Mouse (Mus musculus) right cerebral cortex, postnatal 25 days (tissue): ENCODE data around the gene Aox3.

Source experiments
- DNase-seq: peaks from one replicate; pipeline ENCODE4 v3.0.0; 2022

The Aox3 gene

DNA sequence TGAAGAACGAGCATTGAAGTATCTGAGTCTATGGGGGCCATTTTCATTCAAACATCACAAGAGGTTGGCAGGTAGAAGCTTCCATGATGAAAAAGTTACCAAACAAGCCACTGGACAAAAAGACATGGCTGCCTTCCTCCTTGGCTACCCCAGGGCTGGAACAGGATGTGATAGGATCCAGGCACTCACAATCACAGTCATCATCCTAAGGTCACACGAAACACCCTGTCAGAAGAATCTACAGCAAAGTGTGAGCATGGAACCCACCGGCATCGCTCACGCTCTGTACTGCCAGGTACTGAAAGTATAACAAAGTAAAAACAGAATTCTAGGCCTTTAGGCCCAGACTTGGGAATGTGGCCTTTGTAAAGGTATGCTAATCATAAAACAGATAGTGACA lies 2.7 kb upstream of the Aox3 start:
- no peak for DNase-seq

- DNase-seq: no peak
Observed at GRCm38 (mm10) chr1:58111315-58111714, 1.6 kb upstream of the Aox3 start.

- no peak for DNase-seq
Observed at GRCm38 (mm10) chr1:58113441-58113840, 511 bp downstream of the Aox3 start.

DNA sequence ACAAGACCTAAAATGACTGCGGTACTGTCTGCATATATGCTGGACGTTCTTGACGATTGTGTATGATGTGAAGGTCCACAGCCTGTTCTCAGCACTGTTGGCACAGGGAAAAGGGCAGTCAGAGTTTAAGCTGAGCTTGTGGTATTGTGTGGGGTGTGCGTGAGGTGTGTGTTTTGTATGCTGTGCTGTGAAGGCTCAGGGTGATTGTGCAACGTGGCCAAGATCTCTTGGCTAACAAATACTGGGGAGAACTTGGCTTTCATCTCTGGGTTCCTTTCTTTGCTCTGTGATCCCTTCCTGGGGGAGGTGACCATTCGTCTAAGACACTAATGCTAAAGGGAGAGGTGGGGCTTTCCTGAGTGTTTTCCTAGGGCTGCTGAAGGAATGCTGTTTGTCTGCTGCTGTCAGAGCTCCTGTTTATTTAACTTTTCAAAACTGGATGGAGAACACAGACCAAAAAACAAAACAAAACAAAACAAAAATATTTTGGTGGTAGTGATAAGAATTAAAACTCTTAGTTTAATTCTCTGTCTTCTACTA lies 1.2 kb downstream of the Aox3 start:
- no peak for DNase-seq

- no peak for DNase-seq
Observed at GRCm38 (mm10) chr1:58114666-58115375, 1.9 kb downstream of the Aox3 start.

DNA sequence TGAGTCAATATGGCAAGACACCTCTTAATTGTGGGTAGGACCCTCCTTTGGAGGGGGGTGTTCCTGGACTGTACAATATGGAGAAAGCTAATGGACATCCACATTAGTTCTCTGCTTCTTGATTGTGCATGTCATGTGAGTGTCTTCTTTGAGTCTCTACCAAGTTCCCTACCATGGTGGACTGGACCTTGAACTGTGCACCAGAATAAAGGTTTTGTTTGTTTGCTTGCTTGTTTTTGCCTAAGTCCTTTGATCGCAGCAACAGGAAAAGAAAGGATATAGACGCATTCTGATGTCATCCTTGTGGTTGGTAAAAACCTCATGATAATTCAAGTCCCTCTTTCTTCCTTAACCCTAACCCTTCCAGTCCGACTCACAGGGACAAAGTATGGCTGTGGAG lies 5.3 kb downstream of the Aox3 start:
- DNase-seq: no peak

- no peak for DNase-seq
Observed at GRCm38 (mm10) chr1:58124901-58125300, 12.0 kb downstream of the Aox3 start.

DNA sequence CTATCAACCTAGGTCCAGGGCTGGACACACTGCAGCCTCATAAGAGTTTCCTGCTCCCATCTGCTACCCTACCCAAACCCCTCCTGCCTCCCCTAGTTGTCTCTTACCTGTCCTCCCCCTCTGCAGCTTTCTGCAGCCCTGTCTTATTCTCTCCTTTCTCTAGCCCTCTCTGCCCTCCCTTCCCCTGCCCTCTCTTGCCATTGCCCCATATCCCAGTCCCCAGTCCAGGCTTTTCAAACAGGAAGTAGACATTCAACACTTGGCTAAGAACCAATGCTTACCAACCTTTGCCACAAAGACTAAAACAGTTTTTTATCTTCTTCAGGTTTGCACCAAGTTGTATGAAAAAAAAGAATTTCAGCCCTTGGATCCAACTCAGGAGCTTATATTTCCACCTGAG lies 25.0 kb downstream of the Aox3 start:
- DNase-seq: no peak

- no peak for DNase-seq
Observed at GRCm38 (mm10) chr1:58138986-58139385, 26.1 kb downstream of the Aox3 start.

GRCm38 (mm10) chr1:58140607-58141006 lies 27.7 kb downstream of the Aox3 start:
- DNase-seq: no peak

DNA sequence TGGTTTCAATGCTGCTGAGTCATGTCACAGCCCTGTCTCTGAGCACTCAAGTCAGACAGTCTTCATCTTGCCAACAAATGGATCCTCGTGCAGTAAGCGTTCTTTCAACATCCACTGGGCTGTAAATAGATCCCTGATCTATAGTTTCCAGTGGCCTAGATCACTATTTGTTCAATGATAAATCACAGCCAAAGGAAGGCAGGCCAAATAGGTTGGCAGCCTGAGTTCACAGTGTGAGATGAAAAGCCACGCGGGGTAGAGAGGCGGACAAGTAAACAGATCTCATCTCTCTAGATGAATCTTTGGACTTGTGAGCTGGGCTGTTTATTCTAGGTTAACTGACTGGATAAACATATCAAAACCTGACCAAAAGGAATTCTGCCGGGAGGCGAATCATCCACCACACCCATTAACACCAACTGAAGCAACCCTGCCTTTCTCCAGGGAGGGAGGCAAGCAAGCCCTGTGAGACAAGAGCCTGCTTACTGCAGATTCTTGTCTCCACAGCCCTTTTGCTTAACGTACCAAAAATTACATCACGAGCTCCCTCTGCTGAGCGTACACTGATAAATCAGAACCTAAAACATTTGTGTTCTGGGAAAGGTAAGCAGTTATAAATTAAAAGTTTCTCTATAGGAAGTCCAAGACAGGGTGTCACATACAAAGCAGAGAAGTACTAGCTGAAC lies 31.6 kb downstream of the Aox3 start:
- DNase-seq: peak; percentile 38

GRCm38 (mm10) chr1:58146026-58146425 lies 33.1 kb downstream of the Aox3 start:
- DNase-seq: no peak

GRCm38 (mm10) chr1:58147776-58148175 lies 34.8 kb downstream of the Aox3 start:
- DNase-seq: no peak

DNA sequence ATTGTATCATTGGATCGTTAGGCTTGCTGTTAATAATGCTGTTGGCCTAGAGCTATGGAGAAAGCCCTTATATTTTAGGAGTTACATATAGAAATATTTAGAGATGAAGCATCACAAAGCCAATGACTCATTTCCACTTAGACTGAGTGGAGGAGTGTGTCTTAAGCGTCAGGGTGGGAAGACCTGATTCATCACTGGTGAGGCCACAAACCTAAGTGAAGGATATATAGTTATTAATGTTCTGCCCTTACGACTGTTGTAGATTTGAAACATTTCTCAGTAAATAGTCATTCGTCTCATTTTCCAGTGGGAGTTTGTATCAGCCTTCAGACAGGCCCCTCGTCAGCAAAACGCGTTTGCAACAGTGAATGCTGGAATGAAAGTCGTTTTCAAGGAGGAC lies 39.3 kb downstream of the Aox3 start:
- DNase-seq: no peak

GRCm38 (mm10) chr1:58156747-58157146 lies 43.8 kb downstream of the Aox3 start:
- DNase-seq: peak; percentile 21

DNA sequence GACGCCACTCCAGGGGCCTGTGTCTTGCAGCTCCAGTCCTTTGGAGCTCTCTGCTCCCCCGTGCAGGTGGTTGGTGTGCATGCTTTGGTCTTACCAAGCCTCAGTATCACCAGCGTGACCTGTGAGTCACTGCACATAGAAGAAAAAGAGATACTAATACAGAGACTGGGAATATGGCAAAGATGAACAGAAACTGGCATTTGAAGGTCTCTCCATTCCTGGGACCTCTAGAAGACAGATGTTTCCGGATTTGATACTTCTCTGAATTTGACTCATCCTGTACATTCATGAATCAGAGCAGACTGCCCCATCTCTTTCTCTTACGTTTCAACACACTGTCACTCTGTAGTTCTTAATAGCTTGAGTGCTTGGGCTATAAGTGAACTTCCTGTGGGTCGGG lies 57.0 kb downstream of the Aox3 start:
- no peak for DNase-seq

DNA sequence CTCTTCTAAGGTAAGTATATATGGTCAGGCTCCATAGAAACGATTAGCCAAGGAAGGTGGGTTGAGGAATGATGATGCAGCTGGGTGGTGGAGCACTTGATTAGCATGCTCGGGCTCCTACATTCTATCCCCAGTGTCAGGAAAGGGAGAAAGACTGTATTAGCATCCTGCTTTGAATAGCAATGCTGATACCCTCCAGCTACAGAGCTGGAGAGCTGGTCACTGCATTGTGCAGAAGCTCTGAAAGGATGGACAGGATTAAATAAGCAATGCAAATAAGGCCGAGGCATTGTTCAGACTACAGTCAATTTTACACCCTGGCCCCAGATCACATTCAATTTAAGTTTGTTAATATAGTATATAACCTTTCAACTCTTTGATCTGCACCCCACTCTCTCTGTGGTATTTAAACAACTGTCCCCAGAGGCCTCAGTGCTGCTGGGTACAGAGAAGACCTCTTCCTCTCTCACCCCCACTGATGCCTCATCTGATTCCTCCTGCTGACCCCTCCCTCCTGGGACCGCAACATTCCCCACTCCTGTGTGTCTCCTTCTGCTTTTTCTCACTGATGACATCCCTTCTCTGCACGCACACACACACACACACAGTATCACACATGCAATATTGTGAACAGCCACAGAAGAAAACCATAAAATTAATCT lies 75.7 kb downstream of the Aox3 start:
- no peak for DNase-seq

- DNase-seq: no peak
Observed at GRCm38 (mm10) chr1:58194317-58194716, 81.4 kb downstream of the Aox3 start.

GRCm38 (mm10) chr1:58194988-58195387 lies 82.1 kb downstream of the Aox3 start:
- no peak for DNase-seq

GRCm38 (mm10) chr1:58195541-58195940 lies 82.6 kb downstream of the Aox3 start:
- no peak for DNase-seq

DNA sequence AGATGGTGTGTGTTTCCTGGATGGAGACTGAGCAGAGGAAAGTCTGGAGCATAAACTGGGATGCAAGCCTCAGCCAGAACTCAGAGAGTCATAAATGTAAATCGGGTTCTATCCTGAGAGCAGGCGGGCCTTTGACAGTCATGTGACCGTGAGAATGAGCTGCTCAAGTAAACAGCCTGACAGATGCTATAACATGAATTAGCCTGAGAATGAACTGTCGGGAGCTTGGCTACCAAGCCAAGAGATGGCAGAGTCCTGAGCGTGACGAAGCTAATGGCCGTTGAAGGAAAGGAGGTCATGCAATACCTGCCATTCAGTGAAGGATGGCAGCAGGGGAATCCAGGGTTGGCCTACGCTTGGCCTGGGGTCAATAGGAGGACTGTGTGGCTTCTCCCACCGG lies 84.1 kb downstream of the Aox3 start:
- DNase-seq: no peak

GRCm38 (mm10) chr1:58198386-58198785 lies 85.5 kb downstream of the Aox3 start:
- DNase-seq: no peak

- DNase-seq: peak; percentile 71
Observed at GRCm38 (mm10) chr1:58210203-58210602, 97.3 kb downstream of the Aox3 start, which contains the start of gene Aox4. Aox4 (plus strand) TSS chr1:58210397.

- DNase-seq: no peak
Observed at GRCm38 (mm10) chr1:58212805-58213204, 99.9 kb downstream of the Aox3 start.
